Mouse (Mus musculus): ENCODE results near the gene Akap6.

- no peak for TF ChIP-seq POLR2A (IDR thresholded peaks at IDR 0.05; ENCODE audit: extremely low read depth, insufficient read depth, low read length)
- no peak for TF ChIP-seq CTCF (IDR thresholded peaks at IDR 0.05; ENCODE audit: low read depth, low read length)
Measured at GRCm38 (mm10) chr12:52910345-52910744, 211.2 kb downstream of the Akap6 start.

Measured in liver, adult 2 months (tissue).